Mouse (Mus musculus) megakaryocyte, embryonic 14.5 days (primary cell): ENCODE results near the gene Las1l. TPM values are rescaled to one million over a fixed set of nuclear protein-coding genes. Genes with fewer than 3 reads are reported as not detected.

Experiments used
- H3K27me3 ChIP-seq: replicated peaks from 2 replicates; pipeline ENCODE3; 2012; ENCODE audit warnings: inconsistent platforms
- H3K36me3 ChIP-seq: replicated peaks from 2 replicates; pipeline ENCODE3; 2012; ENCODE audit warnings: low read length, inconsistent platforms, mixed read lengths
- H3K4me1 ChIP-seq: 2 replicates; pipeline ENCODE4 v1.6.1; 2012; ENCODE audit warnings: inconsistent platforms
- H3K4me3 ChIP-seq: replicated peaks from 2 replicates; pipeline ENCODE3; 2012; ENCODE audit warnings: moderate library complexity, mild to moderate bottlenecking, inconsistent platforms
- H3K9me3 ChIP-seq: 2 replicates; pipeline ENCODE4 v1.6.1; 2012; ENCODE audit warnings: inconsistent platforms
- FLI1 ChIP-seq: IDR thresholded peaks from 2 replicates; pipeline ENCODE4 v1.6.1; 2012; ENCODE audit warnings: low read length, inconsistent platforms, mixed read lengths
- GATA1 ChIP-seq: IDR thresholded peaks from 3 replicates; pipeline ENCODE4 v1.6.1; 2012; ENCODE audit warnings: mixed read lengths, low read length, inconsistent platforms, borderline replicate concordance
- polyA plus RNA-seq: library from polyadenylated mRNA; stranded (reverse); fragments of >175 nt; gene quantifications from 2 replicates; pipeline ENCODE4 v1.2.3, GENCODE M21; 2012; ENCODE audit warnings: low replicate concordance; ENCODE audit not compliant: insufficient read depth

Las1l gene
- polyA plus RNA-seq, 1 experiment: 7.3 TPM

DNA sequence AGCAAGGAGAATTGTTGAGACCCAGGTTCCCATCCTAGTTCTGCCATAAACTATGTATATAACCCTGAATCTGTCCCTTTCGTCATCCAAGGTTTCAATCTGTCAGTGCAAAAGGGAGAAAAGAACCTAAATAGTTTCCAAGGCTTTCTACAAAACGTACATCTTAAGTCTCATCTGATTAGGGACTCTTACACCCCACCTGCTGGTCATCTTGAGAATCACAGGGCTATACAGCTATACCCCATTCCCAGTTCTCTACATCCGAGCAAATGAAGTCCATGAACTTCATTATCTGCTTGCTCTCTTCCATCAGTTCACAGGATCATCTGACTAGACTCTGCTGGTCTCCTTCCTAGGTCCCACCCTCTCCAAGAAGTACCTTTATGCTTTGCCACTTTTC is 6.0 kb downstream of the Las1l start:
- TF ChIP-seq GATA1 (no peak), FLI1 (no peak)
- peaks cover 8% of the 10 kb centered on the region; the same call in 1 of the 2 replicates for H3K4me1 ChIP-seq

DNA sequence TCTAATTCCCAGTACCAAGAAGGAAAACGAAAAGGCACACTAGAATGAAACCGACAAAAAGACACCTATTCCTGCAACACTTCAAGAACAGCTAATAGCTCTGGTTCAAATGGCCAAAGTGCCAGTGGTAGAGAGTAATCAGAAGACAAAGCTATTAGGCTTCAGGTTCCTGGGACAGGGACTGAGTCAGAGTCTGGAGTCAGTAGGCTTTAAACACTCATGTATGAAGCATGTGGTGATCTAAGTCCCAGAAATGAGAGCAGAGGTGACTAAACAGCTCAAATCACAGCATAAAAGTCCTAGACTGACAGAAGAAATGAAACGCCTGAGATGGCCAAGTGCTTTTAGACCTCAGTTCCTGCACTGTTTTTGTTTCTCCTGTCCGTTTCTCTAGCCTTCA is 8.6 kb downstream of the Las1l start:
- TF ChIP-seq FLI1 (no peak), GATA1 (no peak)
- 0 out of 2 replicates have a peak, but pooled peaks cover 3% of the 10 kb centered on the region for H3K9me3 ChIP-seq
- no peaks in the 10 kb centered on the region for H3K4me1 ChIP-seq
- no peak overlapping the region for H3K4me3 ChIP-seq
- peaks cover 90% of the 10 kb centered on the region for H3K36me3 ChIP-seq
- peaks cover 5% of the 10 kb centered on the region for H3K27me3 ChIP-seq

More for the DNA sequence above, 6.0 kb downstream of the Las1l start:
- Histone ChIP-seq H3K36me3 (peaks cover 70% of the 10 kb centered on the region), H3K9me3 (0 out of 2 replicates have a peak, but pooled peaks cover 3% of the 10 kb centered on the region), H3K4me3 (no peak overlapping the region), H3K27me3 (peaks cover 5% of the 10 kb centered on the region)

DNA sequence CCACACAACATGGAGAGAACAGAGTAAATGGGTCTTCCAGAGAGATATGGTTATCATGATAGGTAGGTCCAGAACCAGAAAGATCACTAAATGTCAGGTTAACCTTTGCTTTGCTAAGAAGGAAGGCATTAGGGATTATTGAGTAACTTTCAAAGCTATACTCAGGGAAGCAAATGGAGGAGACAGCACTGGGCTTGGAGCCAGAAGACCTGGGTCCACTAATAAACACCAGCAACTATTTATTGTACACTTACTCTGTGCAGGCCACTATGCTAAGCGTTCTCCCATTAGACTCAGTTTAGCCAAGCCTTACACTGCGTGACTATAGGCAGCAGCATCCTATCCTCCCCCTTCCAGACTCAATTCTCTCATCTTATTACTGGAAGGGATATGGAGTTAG is 11.3 kb downstream of the Las1l start:
- H3K4me1 ChIP-seq: no peaks in the 10 kb centered on the region
- no peak overlapping the region for H3K4me3 ChIP-seq
- H3K27me3 ChIP-seq: peaks cover 5% of the 10 kb centered on the region
- H3K9me3 ChIP-seq: no peaks in the 10 kb centered on the region
- H3K36me3 ChIP-seq: peaks cover 80% of the 10 kb centered on the region
- no peak for TF ChIP-seq GATA1
- TF ChIP-seq FLI1: no peak

DNA sequence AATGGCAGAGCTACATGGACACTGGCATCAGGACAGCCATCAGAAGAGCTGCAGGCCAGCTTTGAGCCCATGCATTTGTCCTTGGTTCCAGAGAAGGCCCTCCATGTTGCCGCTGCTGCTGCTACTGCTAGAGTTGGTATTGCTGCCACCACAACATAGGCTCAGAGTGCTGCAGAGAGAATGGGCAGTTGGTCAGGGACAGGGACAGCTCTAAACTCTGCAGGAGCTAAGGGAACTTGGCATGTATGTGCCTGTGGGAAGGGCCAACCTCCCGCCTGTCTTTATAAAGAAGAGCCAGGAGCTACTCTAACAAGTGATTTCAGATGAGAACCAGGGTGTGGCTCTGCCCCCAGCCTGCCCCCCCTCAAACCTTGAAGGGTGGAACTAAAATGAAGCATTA is 21.3 kb downstream of the Las1l start:
- Histone ChIP-seq H3K9me3 (0 out of 2 replicates have a peak, but pooled peaks cover 3% of the 10 kb centered on the region), H3K36me3 (peaks cover 84% of the 10 kb centered on the region), H3K27me3 (peaks cover 10% of the 10 kb centered on the region), H3K4me3 (no peak overlapping the region), H3K4me1 (no peaks in the 10 kb centered on the region)
- no peak for TF ChIP-seq FLI1
- no peak for TF ChIP-seq GATA1

DNA sequence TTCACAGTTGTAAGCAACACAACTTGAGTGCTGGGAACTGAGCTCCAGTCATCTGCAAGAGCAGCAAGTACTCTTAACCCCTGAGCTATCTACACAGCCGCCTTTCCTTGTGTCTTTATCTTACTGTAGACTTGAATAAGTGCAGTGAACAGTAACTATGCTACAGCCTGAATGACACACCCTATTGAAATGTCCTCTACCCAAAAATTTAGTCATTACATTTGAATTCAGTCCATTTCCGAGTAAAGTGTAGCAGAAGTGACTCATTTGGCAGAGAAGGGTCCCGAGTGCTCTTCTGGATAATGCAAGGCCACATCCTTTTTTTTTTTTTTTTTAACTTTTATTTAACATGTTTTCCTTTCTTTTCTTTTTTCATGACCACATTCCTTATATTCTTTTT is 54.0 kb downstream of the Las1l start:
- Histone ChIP-seq H3K9me3 (no peaks in the 10 kb centered on the region), H3K27me3 (peaks cover 5% of the 10 kb centered on the region), H3K4me3 (no peak overlapping the region), H3K36me3 (no peaks in the 10 kb centered on the region), H3K4me1 (no peaks in the 10 kb centered on the region)
- TF ChIP-seq FLI1 (no peak), GATA1 (no peak)

Other genes with a start within 250 kb of the Las1l start
- gene Zc3h12b, start 245.3 kb downstream of the Las1l start, polyA plus RNA-seq: 0.02 TPM in 1 of 2 replicates, not detected in the other
- gene Msn, start 139.1 kb upstream of the Las1l start, polyA plus RNA-seq: 4.8 and 20.2 TPM in 2 replicates